Mouse (Mus musculus) CH12.LX (cell line): Measurements from ENCODE around the gene C8g. TPM values are rescaled to one million over a fixed set of nuclear protein-coding genes. Genes with fewer than 3 reads are reported as not detected.

Source experiments
- DNase-seq: peaks from one replicate; pipeline ENCODE4 v3.0.0-alpha.2; 2013; ENCODE audit errors: extremely low read depth
- H3K27ac ChIP-seq: 2 replicates; pipeline ENCODE4 v1.5.1; 2012; ENCODE audit warnings: low read depth, mild to moderate bottlenecking, control low read depth, moderate library complexity; ENCODE audit not compliant: insufficient read depth
- H3K27me3 ChIP-seq: replicated peaks from 2 replicates; pipeline ENCODE3; 2012; ENCODE audit warnings: inconsistent platforms
- H3K36me3 ChIP-seq, 2 experiments: replicated peaks in 1 of 2; 2 replicates each; pipeline versions ENCODE3 to v1.6.1; 2012; ENCODE audit warnings: inconsistent platforms in 1 of 2, low read length in 1 of 2, mild to moderate bottlenecking in 1 of 2, mixed read lengths in 1 of 2, moderate library complexity in 1 of 2; ENCODE audit not compliant: control insufficient read depth in 1 of 2, insufficient read depth in 1 of 2
- H3K4me1 ChIP-seq, 2 experiments: 2 replicates each; pipeline ENCODE4 v1.6.1; 2012; ENCODE audit warnings: inconsistent platforms in 1 of 2, moderate library complexity in 1 of 2; ENCODE audit not compliant: insufficient read depth in 2 of 2, control insufficient read depth in 1 of 2
- H3K4me2 ChIP-seq: 2 replicates; pipeline ENCODE4 v1.6.1; 2012; ENCODE audit warnings: low read depth, mild to moderate bottlenecking, control low read depth; ENCODE audit not compliant: poor library complexity, insufficient read depth, severe bottlenecking
- H3K4me3 ChIP-seq, 3 experiments: fragments of 150-350 bp in 1 of 3; sonication (generic) in 1 of 3; replicated peaks in 1 of 3; 2 replicates each; pipeline versions ENCODE3 to v1.5.1; 2011 to 2012; ENCODE audit warnings: low read depth in 2 of 3, low read length in 2 of 3, mild to moderate bottlenecking in 2 of 3, moderate library complexity in 2 of 3, control low read depth in 1 of 3, improper control_type of control experiment in 1 of 3, inconsistent platforms in 1 of 3, mixed read lengths in 1 of 3; ENCODE audit not compliant: poor library complexity in 1 of 3
- H3K79me2 ChIP-seq: replicated peaks from 2 replicates; pipeline ENCODE4 v1.6.1; 2012; ENCODE audit warnings: mild to moderate bottlenecking, moderate library complexity; ENCODE audit not compliant: control insufficient read depth, poor library complexity, insufficient read depth, severe bottlenecking; ENCODE audit errors: extremely low read depth
- H3K9ac ChIP-seq: 2 replicates; pipeline ENCODE4 v1.6.1; 2012; ENCODE audit warnings: low read depth, mild to moderate bottlenecking, control low read depth, moderate library complexity; ENCODE audit not compliant: insufficient read depth
- H3K9me3 ChIP-seq: replicated peaks from 2 replicates; pipeline ENCODE3; 2012; ENCODE audit warnings: low read length, inconsistent platforms, mixed read lengths
- CHD1 ChIP-seq: IDR thresholded peaks from 2 replicates; pipeline ENCODE4 v1.6.1; 2012; ENCODE audit warnings: low read depth, low read length, improper control_type of control experiment, inconsistent platforms
- CHD2 ChIP-seq: IDR thresholded peaks from 2 replicates; pipeline ENCODE4 v1.6.1; 2011; ENCODE audit warnings: low read length, improper control_type of control experiment
- CTCF ChIP-seq, 2 experiments: IDR thresholded peaks in 1 of 2; conservative IDR thresholded peaks in 1 of 2; 2 replicates each; pipeline ENCODE4 v1.5.1; 2011 to 2012; ENCODE audit warnings: low read depth in 2 of 2, low read length in 2 of 2, improper control_type of control experiment in 1 of 2, inconsistent platforms in 1 of 2, mild to moderate bottlenecking in 1 of 2, moderate library complexity in 1 of 2
- E2F4 ChIP-seq: IDR thresholded peaks from 2 replicates; pipeline ENCODE4 v1.6.1; 2011; ENCODE audit warnings: low read depth, low read length, improper control_type of control experiment; ENCODE audit not compliant: insufficient replicate concordance
- GABPA ChIP-seq: IDR thresholded peaks from 2 replicates; pipeline ENCODE4 v1.6.1; 2012; ENCODE audit warnings: low read depth, low read length, improper control_type of control experiment, inconsistent platforms; ENCODE audit not compliant: insufficient replicate concordance
- HCFC1 ChIP-seq: IDR thresholded peaks from 2 replicates; pipeline ENCODE4 v1.6.1; 2012; ENCODE audit warnings: low read depth, mild to moderate bottlenecking, inconsistent platforms, low read length, improper control_type of control experiment
- KAT2A ChIP-seq: IDR thresholded peaks from 2 replicates; pipeline ENCODE4 v1.6.1; 2012; ENCODE audit warnings: low read length, improper control_type of control experiment, inconsistent platforms; ENCODE audit not compliant: insufficient replicate concordance
- MYC ChIP-seq: IDR thresholded peaks from 2 replicates; pipeline ENCODE4 v1.6.1; 2011; ENCODE audit warnings: low read depth, mild to moderate bottlenecking, improper control_type of control experiment, low read length
- NRF1 ChIP-seq: IDR thresholded peaks from 2 replicates; pipeline ENCODE4 v1.6.1; 2014; ENCODE audit warnings: low read depth, mild to moderate bottlenecking, inconsistent platforms, low read length, improper control_type of control experiment, moderate library complexity
- RCOR1 ChIP-seq: conservative IDR thresholded peaks from 2 replicates; pipeline ENCODE4 v1.6.1; 2012; ENCODE audit warnings: low read depth, mild to moderate bottlenecking, inconsistent platforms, low read length, improper control_type of control experiment
- SMC3 ChIP-seq: IDR thresholded peaks from 2 replicates; pipeline ENCODE4 v1.6.1; 2011; ENCODE audit warnings: low read depth, low read length, improper control_type of control experiment
- TBP ChIP-seq: conservative IDR thresholded peaks from 2 replicates; pipeline ENCODE4 v1.6.1; 2011; ENCODE audit warnings: low read depth, low read length, improper control_type of control experiment
- TCF12 ChIP-seq: IDR thresholded peaks from 2 replicates; pipeline ENCODE4 v1.6.1; 2014; ENCODE audit warnings: low read depth, mild to moderate bottlenecking, inconsistent platforms, low read length, improper control_type of control experiment
- USF1 ChIP-seq: IDR thresholded peaks from 2 replicates; pipeline ENCODE4 v1.6.1; 2014; ENCODE audit warnings: low read depth, mild to moderate bottlenecking, inconsistent platforms, low read length, improper control_type of control experiment
- USF2 ChIP-seq: conservative IDR thresholded peaks from 2 replicates; pipeline ENCODE4 v1.6.1; 2011; ENCODE audit warnings: low read depth, low read length, improper control_type of control experiment
- ZC3H11A ChIP-seq: IDR thresholded peaks from 2 replicates; pipeline ENCODE4 v1.6.1; 2012; ENCODE audit warnings: low read depth, mild to moderate bottlenecking, inconsistent platforms, low read length, improper control_type of control experiment
- ZKSCAN1 ChIP-seq: IDR thresholded peaks from 2 replicates; pipeline ENCODE4 v1.6.1; 2012; ENCODE audit warnings: low read depth, inconsistent platforms, low read length, improper control_type of control experiment, borderline replicate concordance
- ZMIZ1 ChIP-seq: IDR thresholded peaks from 2 replicates; pipeline ENCODE4 v1.6.1; 2012; ENCODE audit warnings: low read depth, mild to moderate bottlenecking, inconsistent platforms, low read length, improper control_type of control experiment
- dilution Hi-C: fragments of 300-500 bp; cut with MboI; formaldehyde crosslinking; loops from 2 replicates; pipeline ENCODE4 v1.14.3; 2020; ENCODE audit warnings: low sequenced_read_pairs; ENCODE audit not compliant: extremely low pct_unique_long_range_greater_than_20kb, extremely low pct_ligation_motif_present
- in situ Hi-C: fragments of 300-500 bp; cut with MboI; formaldehyde crosslinking; loops from 3 replicates; pipeline ENCODE4 v1.14.3; 2019; ENCODE audit warnings: low sequenced_read_pairs, low pct_ligation_motif_present, low pct_unique_long_range_greater_than_20kb, mixed read lengths
- polyA plus RNA-seq: library from polyadenylated mRNA; unstranded; fragments of >175 nt; gene quantifications from 2 replicates; pipeline ENCODE4 v1.2.1, GENCODE M21; 2012; ENCODE audit warnings: low read depth; ENCODE audit not compliant: insufficient read length
- total RNA-seq, 2 experiments: library from RNA; depleted of rRNA; stranded (reverse); fragments of 300-350 nt in 1 of 2; fragments of >200 nt in 1 of 2; gene quantifications; 2 replicates each; pipeline ENCODE4 v1.2.3; 2012 to 2014

The C8g gene
- total and polyA plus RNA-seq, 3 experiments = 1.2 to 2.7 (median 1.7) TPM

DNA sequence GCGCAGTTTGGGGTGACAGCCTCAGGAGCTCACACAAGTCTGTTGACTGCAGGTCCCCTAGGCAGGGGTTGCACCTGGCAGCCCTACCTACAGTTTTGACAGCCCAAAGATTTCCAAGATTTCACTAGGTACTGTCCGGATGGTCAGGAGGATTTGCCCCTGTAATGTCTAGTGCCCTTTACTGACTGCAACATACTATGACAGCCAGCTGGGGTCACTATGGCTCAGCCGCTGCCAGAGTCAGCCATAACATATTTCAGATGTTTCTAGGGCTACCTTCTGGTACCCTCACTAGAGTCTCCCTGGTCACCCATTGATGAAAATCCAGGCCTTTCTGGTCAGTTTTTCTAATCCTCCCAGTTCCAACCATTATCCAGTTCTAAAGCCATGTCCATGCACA lies 8.4 kb upstream of the C8g start (continued):
- TF ChIP-seq ZKSCAN1 (no peak), TBP (no peak), USF1 (no peak), SMC3 (peak; percentile 85)

DNA sequence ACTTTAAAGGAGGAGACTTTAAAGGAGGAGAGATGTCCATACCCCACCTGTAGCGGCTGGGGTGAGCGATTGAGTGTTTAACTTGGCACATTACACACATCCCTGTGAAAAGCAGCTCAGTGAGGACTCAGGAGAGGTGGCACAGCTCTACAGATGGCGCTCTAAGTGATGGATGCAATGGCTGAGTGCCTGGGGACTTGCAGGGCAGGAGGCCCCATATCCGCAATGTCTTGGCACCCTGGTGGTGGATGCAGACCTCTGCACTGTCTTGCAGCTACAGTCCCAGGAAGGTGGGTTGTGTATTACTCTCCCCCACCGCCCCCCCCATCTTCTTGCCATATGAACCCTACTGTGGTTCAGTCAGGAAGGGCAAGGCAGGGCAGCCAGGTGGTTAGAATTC lies 5.4 kb upstream of the C8g start:
- dilution Hi-C loops (no loop called here), in situ Hi-C loops (no loop called here)
- no peaks in the 10 kb centered on the region for H3K79me2 ChIP-seq
- no peak overlapping the region for H3K27ac ChIP-seq
- peaks cover 5 to 12% of the 10 kb centered on the region in 2 experiments for H3K4me1 ChIP-seq
- no peak overlapping the region for H3K4me2 ChIP-seq
- H3K36me3 ChIP-seq = peaks cover 32 to 49% of the 10 kb centered on the region in 2 experiments
- peak; percentile 33 for DNase-seq
- H3K9me3 ChIP-seq = no peaks in the 10 kb centered on the region
- H3K4me3 ChIP-seq = no peak overlapping the region
- no peaks in the 10 kb centered on the region for H3K27me3 ChIP-seq
- no peak for TF ChIP-seq HCFC1
- peak in 1 of 2 experiments; percentile 54; a peak in 2 of 4 replicates for TF ChIP-seq CTCF (conservative IDR thresholded peaks at IDR 0.05 in 1 of 2, IDR thresholded peaks at IDR 0.05 in 1 of 2; ENCODE audit: low read depth in 2 of 2, low read length in 2 of 2)
- TF ChIP-seq TCF12 = no peak
- no peak for TF ChIP-seq GABPA
- no peak; the same call in 1 of the 2 replicates for TF ChIP-seq SMC3
- no peak for TF ChIP-seq USF2
- TF ChIP-seq E2F4 = no peak
- H3K9ac ChIP-seq = no peak overlapping the region

DNA sequence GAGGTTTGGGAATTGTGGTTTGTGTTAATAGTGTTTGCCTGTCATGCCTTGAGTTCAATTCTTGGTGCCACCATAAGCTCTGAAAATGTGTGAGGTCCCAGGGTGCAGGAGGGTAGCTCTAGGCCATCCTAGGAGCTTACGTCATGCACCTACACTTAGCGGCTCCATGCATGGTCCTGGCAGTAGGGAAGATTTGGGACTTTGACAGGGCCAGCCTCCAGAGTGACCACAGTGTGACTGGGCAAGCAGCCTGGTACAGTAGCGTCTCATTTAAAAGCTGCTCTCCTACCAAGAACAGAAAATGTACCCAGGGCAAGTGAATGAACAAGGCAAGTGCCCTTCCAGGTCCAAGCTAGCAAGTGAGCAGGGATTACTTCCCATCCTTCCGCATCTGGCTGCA lies 4.3 kb upstream of the C8g start:
- H3K9ac ChIP-seq = no peak overlapping the region
- H3K36me3 ChIP-seq = peaks cover 32 to 51% of the 10 kb centered on the region in 2 experiments
- TF ChIP-seq ZMIZ1 (no peak), GABPA (no peak), MYC (no peak), ZC3H11A (no peak), USF1 (no peak), NRF1 (no peak), KAT2A (no peak), CHD2 (no peak), HCFC1 (no peak), TBP (no peak), RCOR1 (no peak), CHD1 (no peak)
- H3K27ac ChIP-seq = no peak overlapping the region
- no peak overlapping the region for H3K4me3 ChIP-seq
- H3K79me2 ChIP-seq = peaks cover 7% of the 10 kb centered on the region; the same call in 1 of the 2 replicates
- H3K9me3 ChIP-seq = no peaks in the 10 kb centered on the region
- no peak overlapping the region for H3K4me2 ChIP-seq
- peaks cover 12 to 18% of the 10 kb centered on the region in 2 experiments for H3K4me1 ChIP-seq
- in situ Hi-C loops = no loop called here
- H3K27me3 ChIP-seq = no peaks in the 10 kb centered on the region
- no peak for DNase-seq
- dilution Hi-C loops = no loop called here
